Mouse (Mus musculus) olfactory bulb, adult 2 months (tissue): ENCODE results near the gene Plxdc2.

ENCODE experiments used
- CTCF ChIP-seq: fragments of 200-500 bp; IDR thresholded peaks from 2 replicates; pipeline ENCODE4 v1.5.1; 2012; ENCODE audit warnings: low read depth, mild to moderate bottlenecking, low read length, moderate library complexity; ENCODE audit not compliant: insufficient read depth
- POLR2A ChIP-seq: fragments of 200-500 bp; IDR thresholded peaks from 2 replicates; pipeline ENCODE4 v1.6.1; 2012; ENCODE audit warnings: mild to moderate bottlenecking, low read depth, low read length, moderate library complexity; ENCODE audit not compliant: insufficient read depth

- TF ChIP-seq CTCF (no peak), POLR2A (no peak)
These were observed 176.1 kb downstream of the Plxdc2 start for GRCm38 (mm10) chr2:16532244-16532643.
